Mouse (Mus musculus): ENCODE measurements around the gene Mdga2.

DNA sequence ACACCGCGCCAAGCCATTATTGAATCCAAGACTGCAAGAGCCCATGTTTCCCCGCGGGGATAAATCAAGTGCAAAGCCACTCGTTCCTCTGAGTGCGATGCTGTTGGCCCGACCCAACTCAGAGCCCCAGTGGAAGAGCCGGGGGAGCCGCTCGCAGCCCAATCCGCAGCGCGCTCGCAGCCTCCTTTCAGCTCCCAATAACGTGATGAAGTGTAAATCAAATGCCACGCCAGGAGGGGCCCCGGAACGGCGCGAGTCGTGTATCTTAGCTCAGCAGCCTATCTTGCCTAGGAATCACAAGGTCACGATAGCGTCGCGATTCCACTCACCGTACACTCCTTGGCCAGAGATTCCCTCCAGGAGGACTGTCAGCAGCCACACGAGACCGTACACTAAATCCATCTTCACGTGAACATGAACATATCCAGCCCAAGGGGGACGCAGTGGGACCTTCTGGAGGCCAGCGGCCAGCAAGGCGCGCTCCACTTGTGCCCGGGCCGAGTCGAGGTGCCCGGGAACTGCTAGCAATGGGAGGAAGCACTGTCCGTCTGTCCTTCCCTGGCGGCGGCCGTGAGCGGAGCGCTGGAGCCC, 1.6 kb downstream of the Mdga2 start:
- TF ChIP-seq CTCF (IDR thresholded peaks at IDR 0.05; ENCODE audit: control insufficient read depth, insufficient read depth, insufficient read length) (no peak), USF1 (IDR thresholded peaks at IDR 0.05; ENCODE audit: low read depth) (no peak), MYOD1 (IDR thresholded peaks at IDR 0.05; ENCODE audit: control insufficient read depth, insufficient read length, low read depth) (no peak), MAX (IDR thresholded peaks at IDR 0.05) (no peak), MYOG (IDR thresholded peaks at IDR 0.05; ENCODE audit: control insufficient read depth, extremely low read depth, insufficient read length) (no peak), CEBPB (IDR thresholded peaks at IDR 0.05; ENCODE audit: low read depth) (no peak), FOSL1 (IDR thresholded peaks at IDR 0.05; ENCODE audit: insufficient read depth, low read length, poor library complexity, severe bottlenecking) (no peak)
